Mouse (Mus musculus) A20 (cell line): ENCODE results near the gene Olfr1089.

Experiments
- DNase-seq: peaks from one replicate; pipeline ENCODE4 v3.0.0-alpha.2; 2011; ENCODE audit warnings: low read depth, low spot score

Olfr1089 gene

DNA sequence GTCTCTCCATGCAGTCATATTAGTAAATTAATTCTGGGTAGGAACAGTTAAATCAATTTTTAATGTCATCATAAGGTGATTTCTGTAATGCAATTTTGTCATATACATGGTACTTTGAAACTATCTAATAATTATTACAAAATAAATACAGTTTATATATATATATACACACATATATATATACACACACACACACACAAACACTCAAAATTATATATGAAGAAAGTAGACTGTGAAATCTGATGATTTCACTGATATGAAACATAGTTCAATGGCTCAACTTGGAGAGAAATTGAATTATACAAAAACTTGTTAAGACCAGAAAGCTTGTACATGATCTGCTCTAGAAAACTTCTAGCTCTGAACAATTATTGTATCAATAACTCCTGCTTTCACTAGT, at the start of gene Olfr1089:
Gene Olfr1089 (minus strand): TSS at position 101 of the 400 bp plus-strand sequence.
- no peak for DNase-seq

DNA sequence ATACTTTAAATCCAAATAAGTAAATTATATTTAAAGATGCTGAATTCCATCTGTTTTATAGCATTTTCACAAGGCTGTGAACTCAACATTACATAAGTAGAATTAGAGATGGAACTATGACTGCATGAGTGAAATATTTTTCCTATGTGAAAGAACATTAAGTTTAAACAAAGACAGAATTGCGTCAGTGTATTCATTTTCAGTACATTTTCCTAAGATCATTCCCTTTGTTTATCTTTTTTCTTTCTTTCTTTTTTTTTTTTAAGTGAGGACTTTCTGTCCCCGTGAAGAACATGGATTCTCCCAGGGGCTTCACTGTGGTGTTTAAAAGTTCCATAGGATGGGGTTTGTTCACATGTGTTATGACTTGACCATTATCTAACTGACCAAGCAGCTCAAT, 48.7 kb upstream of the Olfr1089 start, which contains the start of gene Olfr1093:
Gene Olfr1093 (plus strand): TSS at position 301 of the 400 bp plus-strand sequence.
- DNase-seq, result no peak

DNA sequence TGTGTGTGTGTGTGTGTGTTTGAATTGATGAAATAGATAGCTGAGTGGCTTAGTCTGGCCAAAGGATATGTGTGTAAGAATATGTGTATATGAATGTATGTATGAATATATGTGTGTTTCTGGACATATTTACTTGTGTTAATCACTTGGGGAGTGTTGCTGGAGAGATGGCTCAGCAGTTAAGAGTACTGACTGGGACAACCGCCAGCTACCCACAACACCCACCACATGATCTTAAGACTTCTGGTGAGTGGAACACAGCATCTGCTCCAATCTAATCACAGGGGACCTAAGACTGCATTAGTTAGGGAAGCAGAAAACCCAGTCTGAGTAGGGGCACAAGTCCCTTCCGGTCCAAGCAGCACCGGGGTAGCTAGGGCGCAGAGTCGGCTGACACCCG, 27.5 kb upstream of the Olfr1089 start:
- DNase-seq, result no peak

DNA sequence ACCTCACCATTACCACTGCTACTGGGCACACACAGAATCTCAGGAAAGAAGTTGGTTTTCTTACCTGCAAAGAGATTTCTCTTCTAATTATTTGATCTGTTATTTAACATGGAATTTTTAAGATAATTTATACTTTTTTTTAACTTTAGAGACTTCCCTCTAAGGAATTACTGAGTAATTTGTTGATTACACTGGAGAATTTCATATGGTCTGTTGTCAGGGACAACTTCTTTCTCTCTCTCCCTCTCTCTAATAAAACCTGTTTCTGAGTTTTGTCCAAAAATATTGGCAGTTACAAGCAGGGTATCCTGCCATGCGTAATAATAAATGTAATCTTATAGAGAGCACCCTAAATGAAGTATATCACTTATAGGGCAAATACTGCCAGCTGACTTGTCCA, 25.4 kb upstream of the Olfr1089 start, which contains the start of gene Olfr1090:
Gene Olfr1090 (minus strand): TSS at position 101 of the 400 bp plus-strand sequence.
- no peak for DNase-seq

DNA sequence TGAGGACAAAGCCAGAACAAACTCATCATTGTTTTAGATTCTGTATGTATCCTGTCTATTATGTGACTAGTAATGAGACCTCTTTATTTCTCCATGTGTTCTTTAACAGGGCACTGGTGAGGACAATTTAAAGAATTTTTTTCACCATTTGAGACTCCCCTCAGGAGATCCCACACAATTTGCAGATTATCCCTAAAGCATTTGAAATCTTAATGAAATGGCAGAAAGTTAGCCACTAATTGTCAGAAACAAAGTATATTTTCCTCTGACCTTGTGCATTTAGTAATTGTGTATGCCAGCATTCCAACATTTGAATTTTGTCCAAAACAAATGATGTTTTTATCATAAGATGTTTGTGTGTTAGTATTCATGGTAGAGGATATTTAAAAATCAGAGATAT, 35.2 kb downstream of the Olfr1089 start, which contains the start of gene Olfr1087:
Gene Olfr1087 (minus strand): TSS at position 101 of the 400 bp plus-strand sequence.
- DNase-seq, result no peak
